Mouse (Mus musculus): ENCODE results near the gene Slc25a26. TPM values are rescaled to one million over a fixed set of nuclear protein-coding genes. Genes with fewer than 3 reads are reported as not detected.
A peak's percentile ranks its signal among the peaks of the same experiment; 100 is the strongest.

Slc25a26 gene
- polyA plus RNA-seq, 1 experiment from 2014 or later, result 9.4 TPM

DNA sequence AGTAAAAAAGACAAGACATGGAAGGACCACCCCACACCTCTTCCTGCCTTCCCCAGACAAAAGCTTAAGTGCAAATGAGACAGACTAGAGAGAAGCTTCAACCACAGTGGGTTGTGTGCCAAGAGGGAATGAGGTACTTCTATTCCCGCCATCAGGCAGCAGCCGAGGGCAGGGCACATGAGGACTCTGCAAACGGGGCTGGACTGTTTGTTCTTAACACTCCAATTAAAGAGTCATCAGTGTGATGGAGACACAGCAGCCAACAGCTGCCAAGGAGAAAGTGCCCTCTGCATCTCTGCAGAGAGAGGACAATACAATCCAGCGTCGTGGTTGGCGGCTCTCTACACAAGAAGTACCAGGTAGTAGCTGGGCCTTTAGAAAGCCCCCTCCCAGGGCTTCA lies 128.7 kb downstream of the Slc25a26 start:
- H3K9ac ChIP-seq, result no peak overlapping the region
- H3K27me3 ChIP-seq, result no peaks in the 10 kb centered on the region
- H3K4me1 ChIP-seq, result peaks cover 22% of the 10 kb centered on the region
- WGBS, result 63% methylated on average over 6 of the region's 6 CpGs
- no peak overlapping the region for H3K4me2 ChIP-seq
- no peaks in the 10 kb centered on the region for H3K9me3 ChIP-seq
- ATAC-seq (ENCODE audit: borderline replicate concordance, extremely low read depth, low FRiP score, low TSS enrichment), result no peak
- no peak overlapping the region for H3K4me3 ChIP-seq
- no peak overlapping the region for H3K27ac ChIP-seq
- peaks cover 17% of the 10 kb centered on the region; the same call in 1 of the 2 replicates for H3K36me3 ChIP-seq

GRCm38 (mm10) chr6:94631051-94631778 lies 131.1 kb downstream of the Slc25a26 start:
- Histone ChIP-seq H3K27ac (peak overlapping the region; percentile 71), H3K4me3 (no peak overlapping the region), H3K36me3 (0 out of 2 replicates have a peak, but pooled peaks cover 4% of the 10 kb centered on the region), H3K27me3 (no peaks in the 10 kb centered on the region), H3K4me2 (no peak overlapping the region), H3K9ac (no peak overlapping the region), H3K9me3 (no peaks in the 10 kb centered on the region), H3K4me1 (peaks cover 32% of the 10 kb centered on the region)
- peak; percentile 68; the same call in 1 of the 2 replicates for ATAC-seq (ENCODE audit: borderline replicate concordance, extremely low read depth, low FRiP score, low TSS enrichment)
- WGBS, result 63% methylated on average over 7 of the region's 7 CpGs

- H3K9ac ChIP-seq, result no peak overlapping the region
- WGBS, result 84% methylated on average over 6 of the region's 6 CpGs
- peak overlapping the region; percentile 71 for H3K27ac ChIP-seq
These were observed 131.6 kb downstream of the Slc25a26 start for GRCm38 (mm10) chr6:94631779-94632082.

DNA sequence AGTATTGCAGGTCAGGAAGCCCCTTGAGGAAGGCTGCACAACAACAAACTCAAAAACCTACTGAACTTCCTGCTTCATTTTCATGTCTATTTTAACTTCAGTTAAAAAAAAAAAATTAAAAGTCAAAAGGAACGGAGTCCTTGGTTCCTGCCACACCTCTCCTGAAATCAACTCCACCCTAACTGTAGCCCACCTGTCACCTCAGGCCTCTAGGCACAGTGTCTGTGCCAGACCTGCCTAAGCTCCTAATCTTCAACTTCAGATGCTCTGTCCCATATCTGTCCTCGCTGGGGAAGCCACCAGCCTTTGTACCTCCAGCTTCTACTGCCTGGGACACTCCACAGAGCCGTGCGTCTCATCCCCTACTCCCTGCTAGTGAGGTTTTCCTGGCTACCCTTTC lies 134.1 kb downstream of the Slc25a26 start:
- whole genome bisulfite sequencing, result 80% methylated on average over 4 of the region's 4 CpGs

More at GRCm38 (mm10) chr6:94631779-94632082, 131.6 kb downstream of the Slc25a26 start:
- H3K4me2 ChIP-seq, result no peak overlapping the region
- no peak overlapping the region for H3K4me3 ChIP-seq
- no peak for ATAC-seq (ENCODE audit: borderline replicate concordance, extremely low read depth, low FRiP score, low TSS enrichment)
- no peaks in the 10 kb centered on the region for H3K9me3 ChIP-seq
- peaks cover 37% of the 10 kb centered on the region for H3K4me1 ChIP-seq
- H3K36me3 ChIP-seq, result 0 out of 2 replicates have a peak, but pooled peaks cover under 1% of the 10 kb centered on the region
- no peaks in the 10 kb centered on the region for H3K27me3 ChIP-seq

GRCm38 (mm10) chr6:94634710-94635109 lies 134.6 kb downstream of the Slc25a26 start:
- Histone ChIP-seq H3K27ac (no peak overlapping the region), H3K9ac (no peak overlapping the region), H3K4me3 (no peak overlapping the region), H3K9me3 (no peaks in the 10 kb centered on the region), H3K4me2 (no peak overlapping the region), H3K27me3 (no peaks in the 10 kb centered on the region), H3K4me1 (peaks cover 50% of the 10 kb centered on the region), H3K36me3 (no peaks in the 10 kb centered on the region)
- no peak for ATAC-seq (ENCODE audit: borderline replicate concordance, extremely low read depth, low FRiP score, low TSS enrichment)
- 68% methylated on average over 9 of the region's 9 CpGs for WGBS

More for the DNA sequence above, 134.1 kb downstream of the Slc25a26 start:
- Histone ChIP-seq H3K4me3 (no peak overlapping the region), H3K9ac (no peak overlapping the region), H3K27ac (no peak overlapping the region), H3K4me2 (no peak overlapping the region), H3K27me3 (no peaks in the 10 kb centered on the region), H3K9me3 (no peaks in the 10 kb centered on the region), H3K36me3 (no peaks in the 10 kb centered on the region), H3K4me1 (peaks cover 49% of the 10 kb centered on the region)
- ATAC-seq (ENCODE audit: borderline replicate concordance, extremely low read depth, low FRiP score, low TSS enrichment), result no peak

DNA sequence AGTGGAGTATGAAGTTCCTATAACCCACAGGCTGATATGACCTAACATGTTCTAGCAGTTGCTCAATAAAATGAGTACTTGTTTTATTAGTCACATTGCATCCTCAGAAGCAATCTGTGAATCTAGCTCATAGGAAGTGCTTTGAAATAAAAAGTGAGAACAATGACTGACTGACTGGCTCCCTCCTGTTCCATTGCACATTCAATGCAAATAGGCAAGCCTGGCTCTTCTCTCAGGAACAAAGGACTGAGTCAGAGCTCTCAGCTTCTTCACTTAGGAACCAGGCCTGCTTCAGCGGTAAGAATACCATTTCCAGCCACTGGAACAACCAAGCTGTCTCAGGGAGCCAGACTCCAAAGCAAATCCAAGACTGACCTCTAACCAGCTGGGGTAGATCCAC lies 135.2 kb downstream of the Slc25a26 start:
- H3K27me3 ChIP-seq, result no peaks in the 10 kb centered on the region
- H3K4me3 ChIP-seq, result no peak overlapping the region
- no peak overlapping the region for H3K27ac ChIP-seq
- no peaks in the 10 kb centered on the region for H3K9me3 ChIP-seq
- no peak for ATAC-seq (ENCODE audit: borderline replicate concordance, extremely low read depth, low FRiP score, low TSS enrichment)
- no peak overlapping the region for H3K9ac ChIP-seq
- peaks cover 52% of the 10 kb centered on the region for H3K4me1 ChIP-seq
- H3K4me2 ChIP-seq, result no peak overlapping the region
- H3K36me3 ChIP-seq, result no peaks in the 10 kb centered on the region
- 46% methylated on average over 1 of the region's 1 CpGs for WGBS

DNA sequence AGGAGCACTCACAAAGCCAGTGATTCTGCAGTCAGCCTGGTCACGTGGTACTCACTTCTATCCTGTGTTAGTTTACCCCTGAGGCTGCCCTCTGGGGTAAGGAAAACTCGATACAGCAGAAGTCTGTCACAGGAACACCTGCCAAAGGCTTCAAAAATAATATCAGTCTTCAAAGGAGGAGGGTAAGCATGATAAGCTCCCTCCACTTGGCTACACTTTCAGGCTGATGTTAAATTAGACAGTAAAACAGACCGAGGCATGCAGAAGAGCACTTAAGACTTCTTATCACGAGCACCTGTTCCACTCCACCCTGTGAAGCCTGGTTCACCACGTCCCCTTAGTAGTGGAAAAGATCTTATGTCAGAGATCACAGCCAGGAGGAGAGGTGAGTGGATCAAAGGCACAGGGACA lies 136.9 kb downstream of the Slc25a26 start:
- Histone ChIP-seq H3K4me3 (no peak overlapping the region), H3K9ac (no peak overlapping the region), H3K36me3 (no peaks in the 10 kb centered on the region), H3K9me3 (no peaks in the 10 kb centered on the region), H3K4me1 (peaks cover 44% of the 10 kb centered on the region), H3K4me2 (no peak overlapping the region), H3K27ac (no peak overlapping the region), H3K27me3 (no peaks in the 10 kb centered on the region)
- WGBS, result 28% methylated on average over 5 of the region's 5 CpGs
- peak; percentile 70; the same call in 1 of the 2 replicates for ATAC-seq (ENCODE audit: borderline replicate concordance, extremely low read depth, low FRiP score, low TSS enrichment)

DNA sequence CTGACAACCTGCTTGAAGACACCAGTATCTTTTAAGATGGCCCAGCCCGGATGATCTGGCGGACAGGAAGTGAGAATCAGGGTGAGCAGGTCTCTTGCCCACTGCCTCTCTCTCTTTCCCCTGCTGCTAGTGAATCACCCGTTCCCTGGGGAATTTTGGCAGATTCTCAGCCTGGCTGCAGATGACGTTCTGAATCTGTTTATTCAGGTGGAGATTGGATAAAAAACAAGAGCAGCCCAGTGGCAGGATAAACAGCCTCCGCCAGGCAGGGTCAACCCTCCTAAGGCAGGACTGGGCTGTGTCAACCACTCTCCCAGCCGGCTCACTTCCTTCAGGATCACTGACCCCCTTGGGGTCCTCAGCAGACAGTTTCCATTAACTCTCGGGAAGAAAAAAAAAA lies 140.2 kb downstream of the Slc25a26 start:
- Histone ChIP-seq H3K4me2 (no peak overlapping the region), H3K27me3 (no peaks in the 10 kb centered on the region), H3K36me3 (no peaks in the 10 kb centered on the region), H3K9ac (no peak overlapping the region), H3K9me3 (no peaks in the 10 kb centered on the region), H3K27ac (no peak overlapping the region), H3K4me1 (peaks cover 41% of the 10 kb centered on the region), H3K4me3 (no peak overlapping the region)
- no peak for ATAC-seq (ENCODE audit: borderline replicate concordance, extremely low read depth, low FRiP score, low TSS enrichment)
- 28% methylated on average over 7 of the region's 7 CpGs for WGBS

DNA sequence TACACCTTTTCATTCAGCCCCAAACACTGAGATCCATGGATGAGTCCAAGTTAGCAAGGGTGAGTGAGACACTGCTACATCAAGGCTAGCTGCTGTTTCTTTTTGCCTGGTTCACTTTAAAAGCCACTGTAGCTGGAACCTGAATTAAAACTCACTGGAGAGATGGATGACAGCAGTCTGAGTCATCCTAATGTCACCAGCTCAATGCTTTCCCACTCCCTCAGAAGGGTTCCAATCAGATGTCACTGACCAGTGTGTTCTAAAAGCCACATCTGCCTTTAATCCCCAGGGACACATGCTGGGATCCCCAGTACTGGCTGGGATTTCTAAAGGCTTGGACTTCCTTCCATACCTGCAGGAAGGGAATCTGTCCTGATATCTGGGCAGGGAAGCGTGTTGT lies 141.9 kb downstream of the Slc25a26 start:
- Histone ChIP-seq H3K27ac (no peak overlapping the region), H3K4me3 (no peak overlapping the region), H3K36me3 (no peaks in the 10 kb centered on the region), H3K4me1 (peaks cover 34% of the 10 kb centered on the region), H3K27me3 (no peaks in the 10 kb centered on the region), H3K9me3 (no peaks in the 10 kb centered on the region), H3K4me2 (no peak overlapping the region), H3K9ac (no peak overlapping the region)
- ATAC-seq (ENCODE audit: borderline replicate concordance, extremely low read depth, low FRiP score, low TSS enrichment), result no peak
- WGBS, result 92% methylated on average over 1 of the region's 1 CpGs

- no peaks in the 10 kb centered on the region for H3K36me3 ChIP-seq
- peaks cover 39% of the 10 kb centered on the region for H3K4me1 ChIP-seq
- no peak overlapping the region for H3K9ac ChIP-seq
- H3K4me3 ChIP-seq, result no peak overlapping the region
- WGBS, result 85% methylated on average over 2 of the region's 2 CpGs
- no peaks in the 10 kb centered on the region for H3K27me3 ChIP-seq
- no peak for ATAC-seq (ENCODE audit: borderline replicate concordance, extremely low read depth, low FRiP score, low TSS enrichment)
- H3K4me2 ChIP-seq, result no peak overlapping the region
- no peak overlapping the region for H3K27ac ChIP-seq
- no peaks in the 10 kb centered on the region for H3K9me3 ChIP-seq
These were observed 143.9 kb downstream of the Slc25a26 start for GRCm38 (mm10) chr6:94643989-94644388.

- Histone ChIP-seq H3K36me3 (no peaks in the 10 kb centered on the region), H3K4me1 (peaks cover 41% of the 10 kb centered on the region), H3K9me3 (no peaks in the 10 kb centered on the region), H3K27me3 (no peaks in the 10 kb centered on the region), H3K27ac (no peak overlapping the region), H3K4me3 (no peak overlapping the region), H3K4me2 (no peak overlapping the region), H3K9ac (no peak overlapping the region)
- 66% methylated on average over 3 of the region's 3 CpGs for WGBS
- no peak for ATAC-seq (ENCODE audit: borderline replicate concordance, extremely low read depth, low FRiP score, low TSS enrichment)
These were observed 144.5 kb downstream of the Slc25a26 start for GRCm38 (mm10) chr6:94644641-94645040.

GRCm38 (mm10) chr6:94645723-94646122 lies 145.6 kb downstream of the Slc25a26 start:
- Histone ChIP-seq H3K4me3 (no peak overlapping the region), H3K36me3 (no peaks in the 10 kb centered on the region), H3K9me3 (no peaks in the 10 kb centered on the region), H3K27ac (no peak overlapping the region), H3K4me2 (no peak overlapping the region), H3K27me3 (no peaks in the 10 kb centered on the region), H3K4me1 (peaks cover 35% of the 10 kb centered on the region), H3K9ac (no peak overlapping the region)
- 40% methylated on average over 4 of the region's 4 CpGs for WGBS
- no peak for ATAC-seq (ENCODE audit: borderline replicate concordance, extremely low read depth, low FRiP score, low TSS enrichment)
